Mouse (Mus musculus): ENCODE measurements at regions not wholly inside any gene's neighbourhood (a gene's known extent, or its start where the extent isn't known, plus 50 kb on each side); places are given as distances from the start of the nearest gene placed in this dataset.

- peak; percentile 96 for ATAC-seq (ENCODE audit: low TSS enrichment)
These were observed 1177.4 kb downstream of the Zpld1 start for GRCm38 (mm10) chr16:54120356-54120755.

GRCm38 (mm10) chr16:54098696-54099095, 1199.1 kb downstream of the Zpld1 start:
- ATAC-seq (ENCODE audit: low TSS enrichment) = no peak

GRCm38 (mm10) chr16:54092206-54092605, 1205.6 kb downstream of the Zpld1 start:
- no peak for ATAC-seq (ENCODE audit: low TSS enrichment)

GRCm38 (mm10) chr16:54091061-54091765, 1206.6 kb downstream of the Zpld1 start:
- no peak for ATAC-seq (ENCODE audit: low TSS enrichment)

GRCm38 (mm10) chr16:54080518-54080917, 1217.3 kb downstream of the Zpld1 start:
- no peak for ATAC-seq (ENCODE audit: low TSS enrichment)

GRCm38 (mm10) chr16:54047836-54048235, 1250.0 kb downstream of the Zpld1 start:
- no peak for ATAC-seq (ENCODE audit: low TSS enrichment)

GRCm38 (mm10) chr16:54041973-54042372, 1255.8 kb downstream of the Zpld1 start:
- no peak for ATAC-seq (ENCODE audit: low TSS enrichment)

GRCm38 (mm10) chr16:54016319-54016718, 1281.5 kb downstream of the Zpld1 start:
- no peak for ATAC-seq (ENCODE audit: low TSS enrichment)

- no peak for ATAC-seq (ENCODE audit: low TSS enrichment)
These were observed 1324.1 kb downstream of the Zpld1 start for GRCm38 (mm10) chr16:53973711-53974110.

- ATAC-seq (ENCODE audit: low TSS enrichment) = no peak
These were observed 1341.1 kb downstream of the Zpld1 start for GRCm38 (mm10) chr16:53956646-53957045.

GRCm38 (mm10) chr16:53945303-53945702, 1352.5 kb downstream of the Zpld1 start:
- no peak for ATAC-seq (ENCODE audit: low TSS enrichment)

GRCm38 (mm10) chr16:53915794-53916193, 1382.0 kb downstream of the Zpld1 start:
- no peak for ATAC-seq (ENCODE audit: low TSS enrichment)

- ATAC-seq (ENCODE audit: low TSS enrichment) = no peak
These were observed 1390.7 kb downstream of the Zpld1 start for GRCm38 (mm10) chr16:53907125-53907524.

GRCm38 (mm10) chr16:53903795-53904194, 1394.0 kb downstream of the Zpld1 start:
- no peak for ATAC-seq (ENCODE audit: low TSS enrichment)

- no peak for ATAC-seq (ENCODE audit: low TSS enrichment)
These were observed 1413.5 kb upstream of the Alcam start for GRCm38 (mm10) chr16:53867342-53867741.

GRCm38 (mm10) chr16:53840678-53841077, 1386.8 kb upstream of the Alcam start:
- ATAC-seq (ENCODE audit: low TSS enrichment) = no peak

Data from frontal cortex, adult (tissue).